ENCODE assay signal across 8 mouse cellular contexts in the genomic region with DNA sequence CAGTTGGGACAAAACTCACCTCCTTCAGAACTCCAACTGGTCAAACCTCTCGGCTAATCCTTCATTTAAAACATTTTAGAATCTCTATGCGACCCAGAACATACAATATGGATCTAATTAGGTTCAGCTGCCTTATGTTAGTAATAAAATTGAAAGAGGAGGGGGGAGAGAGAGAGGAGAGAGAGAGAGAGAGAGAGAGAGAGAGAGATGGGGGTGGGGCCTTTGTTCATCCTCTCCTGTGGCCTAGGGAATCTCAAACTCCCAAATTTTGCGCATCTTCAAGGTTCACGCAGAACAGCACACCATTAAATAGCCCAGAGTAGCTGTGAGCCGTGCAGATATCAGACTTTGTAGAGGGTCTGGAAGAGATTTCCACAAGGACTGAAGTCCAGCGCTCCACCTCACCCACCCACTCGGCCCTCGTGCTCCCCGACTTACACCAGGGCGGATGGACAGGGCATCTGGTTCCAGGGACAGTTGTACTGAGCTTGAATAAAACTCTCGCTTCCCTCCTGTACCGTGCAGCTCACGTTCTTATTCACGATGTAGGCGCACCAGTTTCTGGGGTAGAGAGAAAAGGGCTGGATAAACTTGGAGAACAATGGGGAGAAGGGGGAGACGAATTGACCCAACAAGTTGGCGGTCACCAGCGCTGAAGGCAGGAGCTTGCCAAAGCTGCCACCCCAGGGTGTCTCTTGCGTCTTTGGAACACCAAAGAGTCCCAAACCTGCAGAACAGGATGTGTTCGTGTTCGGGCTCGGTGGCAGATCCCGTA. TPM values are rescaled to one million over a fixed set of nuclear protein-coding genes. Genes with fewer than 3 reads are reported as not detected.
DNase-seq lines count a peak whose midpoint lies in the region; ATAC-seq lines count a peak whose summit lies in the region.

No protein-coding gene starts in this region.

- H3K4me2 ChIP-seq in heart, embryonic 12.5 days = peak overlapping the region; percentile 97
- H3K4me2 ChIP-seq in liver, embryonic 13.5 days = peak overlapping the region; percentile 95

- peaks cover 2% of the 10 kb centered on the region; the same call in 1 of the 2 replicates for H3K4me1 ChIP-seq in brown adipose tissue, adult 24 weeks (ENCODE audit: control insufficient read depth, insufficient read depth, insufficient read length, low read length)
- peaks cover 42% of the 10 kb centered on the region for H3K4me1 ChIP-seq in heart, embryonic 12.5 days (replicated peaks)
- peaks cover 47% of the 10 kb centered on the region for H3K4me1 ChIP-seq in liver, embryonic 13.5 days (replicated peaks)

- no peaks in the 10 kb centered on the region; the same call in 1 of the 2 replicates for H3K36me3 ChIP-seq in heart, embryonic 12.5 days
- H3K36me3 ChIP-seq in liver, embryonic 13.5 days = no peaks in the 10 kb centered on the region

- H3K9me3 ChIP-seq in heart, embryonic 12.5 days (replicated peaks) = no peaks in the 10 kb centered on the region
- H3K9me3 ChIP-seq in liver, embryonic 13.5 days (replicated peaks) = no peaks in the 10 kb centered on the region

- peak; percentile 9 to 13 for DNase-seq in layer of hippocampus, postnatal 36 days
- DNase-seq in layer of hippocampus, adult 8-10 months (ENCODE audit: low spot score in 2 of 2) = no peak
- DNase-seq in liver, embryonic 13.5 days = no peak
- DNase-seq in retina, postnatal 1 day = peak; percentile 41
- no peak for DNase-seq in ovary, postnatal 14 days (ENCODE audit: low spot score)
- DNase-seq in kidney, postnatal 14 days = no peak

- H3K27ac ChIP-seq in brown adipose tissue, adult 24 weeks (replicated peaks; ENCODE audit: low read depth, low read length) = no peak overlapping the region
- peak overlapping the region; percentile 61 for H3K27ac ChIP-seq in heart, embryonic 12.5 days (ENCODE audit: poor library complexity, severe bottlenecking)
- peak overlapping the region; percentile 47 for H3K27ac ChIP-seq in liver, embryonic 13.5 days

- H3K27me3 ChIP-seq in heart, embryonic 12.5 days (replicated peaks) = peaks cover 12% of the 10 kb centered on the region; the same call in 1 of the 2 replicates
- peaks cover 16% of the 10 kb centered on the region; the same call in 1 of the 2 replicates for H3K27me3 ChIP-seq in liver, embryonic 13.5 days

- peak overlapping the region; percentile 57 for H3K4me3 ChIP-seq in brown adipose tissue, adult 24 weeks (ENCODE audit: insufficient read depth, low read depth, low read length)
- peak overlapping the region; percentile 78 for H3K4me3 ChIP-seq in heart, embryonic 12.5 days
- peak overlapping the region; percentile 77 for H3K4me3 ChIP-seq in liver, embryonic 13.5 days (replicated peaks)

- ATAC-seq in heart, embryonic 12.5 days (ENCODE audit: insufficient number of reproducible peaks, low FRiP score) = peak; percentile 33; the same call in 1 of the 2 replicates
- peak; percentile 30 for ATAC-seq in liver, embryonic 13.5 days (ENCODE audit: low read depth)

- WGBS in heart, embryonic 12.5 days = 5% methylated on average over 23 of the region's 23 CpGs
- WGBS in liver, embryonic 13.5 days (ENCODE audit: insufficient replicate concordance) = 12% methylated on average over 23 of the region's 23 CpGs

- peak overlapping the region; percentile 83 for H3K9ac ChIP-seq in heart, embryonic 12.5 days
- H3K9ac ChIP-seq in liver, embryonic 13.5 days = peak overlapping the region; percentile 87

RNA-seq across cellular contexts. Expression of a gene that starts 1.9 kb away (rescaled TPM):
- total RNA-seq in layer of hippocampus, postnatal 36 days (2021) = 1 to 10 TPM; 1.7 to 4.4 TPM
- total RNA-seq in layer of hippocampus, adult 8-10 months (2022) = 1 to 10 TPM; 3.1 to 5.2 (median 3.9) TPM
- 6.3 and 10.4 TPM in 2 replicates for polyA plus RNA-seq in brown adipose tissue, adult 24 weeks (2012; ENCODE audit: insufficient read depth, insufficient read length, missing spikeins)
- polyA plus RNA-seq in heart, embryonic 12.5 days (2016; fragmentation: Nextera tagmentation; extraction: Ambion mirVana) = 97.0 and 99.7 TPM in 2 replicates
- polyA plus RNA-seq in liver, embryonic 13.5 days (2015; fragmentation: Nextera tagmentation; extraction: Ambion mirVana) = 23.0 and 24.9 TPM in 2 replicates

Comparison
In these comparisons a context has a peak if more than half of its experiments do, and no peak if none do; other contexts are left out.
1. DNase-seq: peak in layer of hippocampus, postnatal 36 days (2 of 2) and retina, postnatal 1 day (single experiment); none in layer of hippocampus, adult 8-10 months (0 of 2), liver, embryonic 13.5 days (single experiment), ovary, postnatal 14 days (single experiment) and kidney, postnatal 14 days (single experiment).
2. Peak in every context shown above with its lines, with median percentiles within 50 percentile points of each other: H3K4me3 ChIP-seq.